Mouse (Mus musculus) cerebellum, adult 18-20 months (tissue): ENCODE data around the gene Apobec2.

ENCODE experiments used
- DNase-seq, 2 experiments: peaks; one replicate each; pipeline ENCODE4 v3.0.0; 2021

The Apobec2 gene

DNA sequence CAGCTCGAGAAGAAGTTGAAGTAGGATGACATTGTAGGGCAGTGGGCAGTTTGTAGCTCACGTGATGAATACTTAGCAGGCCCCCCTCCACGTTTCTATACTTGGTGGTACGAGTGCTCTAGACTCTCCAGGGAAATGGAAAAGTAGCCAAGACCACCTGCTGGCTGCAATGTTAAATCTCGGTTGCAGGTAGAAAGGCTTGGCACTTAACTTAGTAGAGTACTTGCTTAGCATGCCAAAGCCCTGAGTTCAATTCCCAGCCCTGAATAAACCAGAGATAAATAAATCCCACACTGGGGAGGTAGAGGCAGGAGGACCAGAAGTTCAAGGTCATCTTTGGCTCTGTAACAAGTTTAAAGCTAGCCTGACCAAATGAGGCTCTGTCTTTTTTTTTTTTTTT lies 1.7 kb upstream of the Apobec2 start:
- no peak for DNase-seq

DNA sequence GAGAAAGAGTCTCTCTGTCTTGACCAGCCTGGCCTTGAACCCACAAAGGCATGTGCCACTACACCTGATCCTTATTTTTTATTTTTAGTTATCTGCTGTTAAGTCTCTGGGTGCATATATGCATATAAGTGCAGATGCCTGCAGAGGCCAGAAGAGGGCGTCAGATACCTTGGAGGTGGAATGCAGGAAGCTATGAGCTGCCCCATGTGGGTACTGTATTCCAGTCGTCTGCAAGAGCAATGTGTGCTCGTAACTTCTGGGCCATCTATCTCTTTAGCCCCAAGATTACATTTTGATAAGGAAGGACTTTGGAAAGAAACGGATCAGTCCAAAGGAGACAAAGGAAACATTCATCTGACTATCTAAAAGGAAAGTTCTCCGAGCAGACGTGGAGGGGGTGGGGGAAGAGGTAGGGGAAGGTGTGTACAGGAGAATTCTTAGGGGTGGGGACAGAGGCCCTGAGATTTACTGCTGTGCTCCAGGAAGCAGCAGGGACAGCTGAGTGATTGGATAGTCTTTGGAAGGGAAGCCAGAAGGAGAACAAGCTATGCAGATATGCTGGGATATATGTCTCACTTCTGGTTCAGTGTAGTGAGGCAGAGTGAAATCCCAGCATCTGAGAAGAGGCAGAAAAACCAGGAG lies 1.1 kb upstream of the Apobec2 start:
- DNase-seq, result no peak

DNA sequence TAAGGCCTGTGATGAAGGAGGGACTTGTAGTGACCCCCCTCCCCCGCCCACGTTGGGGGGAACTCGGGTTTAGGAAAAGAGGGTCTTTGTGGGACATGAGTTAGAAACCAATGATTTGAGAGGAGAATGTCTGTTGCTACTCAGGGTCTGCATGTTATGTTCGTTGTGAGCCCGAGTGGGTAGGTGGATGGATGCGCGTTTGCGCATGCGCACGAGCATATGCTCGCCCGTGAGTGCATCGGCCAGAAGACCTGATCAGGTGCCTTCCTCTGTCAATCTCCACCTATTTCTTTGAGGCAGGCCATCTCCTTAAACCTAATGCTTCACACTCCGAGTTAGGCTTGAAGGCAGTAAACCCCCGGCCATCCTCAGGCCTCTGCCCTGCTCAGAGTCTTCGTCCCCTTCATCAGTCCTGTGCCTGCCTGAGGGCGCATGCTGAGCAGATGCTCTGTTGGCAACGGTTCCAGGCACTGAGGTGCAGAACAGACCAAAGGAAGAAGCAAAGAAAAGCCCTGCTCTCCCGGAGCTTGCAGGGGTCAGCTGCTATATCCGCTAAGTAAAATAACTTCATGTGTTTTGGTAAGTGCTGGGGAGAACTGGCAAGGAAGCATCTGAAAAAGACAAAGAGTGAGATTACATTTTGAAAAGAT lies 401 bp upstream of the Apobec2 start:
- DNase-seq, result no peak

DNA sequence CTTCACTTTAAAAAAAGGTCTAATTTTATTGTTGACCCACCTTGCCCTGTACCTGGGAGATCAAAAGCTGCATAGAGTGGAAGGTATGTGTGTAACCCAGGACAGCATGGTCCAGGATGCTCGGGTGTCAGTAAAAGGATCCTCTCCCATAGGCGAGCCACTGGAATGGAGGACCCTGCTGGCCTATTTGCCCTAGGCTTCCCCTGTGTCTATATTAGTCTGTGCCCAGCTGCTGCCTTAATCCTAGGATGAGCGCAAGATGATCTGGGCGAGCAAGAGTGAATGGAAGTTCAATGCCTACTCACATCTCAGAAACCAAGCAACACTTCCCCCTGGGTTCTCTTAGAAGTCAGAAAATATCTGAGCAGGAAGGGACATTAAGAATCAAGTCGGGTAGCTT lies 1.7 kb downstream of the Apobec2 start:
- DNase-seq, result no peak

DNA sequence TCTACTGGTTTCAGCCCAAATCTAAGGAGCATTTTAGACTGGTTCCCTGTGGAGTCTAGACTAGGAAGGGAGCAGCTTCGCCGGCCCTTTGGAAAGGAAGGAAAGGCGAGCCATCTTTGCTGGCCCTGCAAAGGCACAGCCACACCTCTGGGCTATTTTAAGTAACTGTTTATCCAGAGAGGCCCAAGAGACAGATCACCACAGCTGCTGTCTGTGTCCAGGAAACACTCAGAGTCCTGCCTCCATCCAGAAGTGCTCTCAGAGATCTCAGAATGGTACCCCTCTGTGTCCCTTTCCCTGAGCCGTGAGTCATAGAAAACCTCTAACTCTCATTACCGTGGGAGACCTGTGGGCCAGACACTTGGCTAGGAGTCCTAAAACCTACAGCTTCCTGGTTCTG lies 2.3 kb downstream of the Apobec2 start:
- DNase-seq, result no peak

DNA sequence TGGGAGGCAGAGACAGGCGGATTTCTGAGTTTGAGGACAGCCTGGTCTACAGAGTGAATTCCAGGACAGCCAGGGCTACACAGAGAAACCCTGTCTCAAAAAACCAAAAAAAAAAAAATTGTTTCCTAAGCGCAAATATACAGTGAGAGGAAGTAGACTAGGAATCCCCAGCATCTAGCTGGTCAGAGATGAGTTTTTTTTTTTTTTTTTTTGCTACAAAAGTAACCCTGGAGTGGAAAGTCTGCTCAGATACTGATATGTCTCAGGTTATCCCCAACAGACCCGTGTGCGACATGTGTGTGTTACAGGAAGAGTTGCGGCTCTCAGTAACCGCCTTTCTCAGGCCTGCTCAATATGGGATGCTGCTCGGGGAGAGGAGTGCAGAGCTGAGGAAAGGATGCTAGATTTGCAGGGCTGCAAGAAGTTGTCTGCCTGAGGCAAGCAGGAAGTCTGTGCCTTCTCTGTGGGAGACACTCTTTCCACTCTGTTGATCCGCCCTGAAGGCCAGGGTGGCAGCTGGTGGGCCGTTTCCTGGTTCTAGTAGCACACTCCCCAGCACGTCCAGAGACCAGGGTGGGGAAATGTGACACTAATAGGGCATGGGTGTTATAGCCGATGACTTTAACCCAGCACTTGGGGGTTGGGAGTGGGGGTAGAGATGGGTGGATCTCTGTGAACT lies 4.7 kb downstream of the Apobec2 start:
- DNase-seq, result no peak

DNA sequence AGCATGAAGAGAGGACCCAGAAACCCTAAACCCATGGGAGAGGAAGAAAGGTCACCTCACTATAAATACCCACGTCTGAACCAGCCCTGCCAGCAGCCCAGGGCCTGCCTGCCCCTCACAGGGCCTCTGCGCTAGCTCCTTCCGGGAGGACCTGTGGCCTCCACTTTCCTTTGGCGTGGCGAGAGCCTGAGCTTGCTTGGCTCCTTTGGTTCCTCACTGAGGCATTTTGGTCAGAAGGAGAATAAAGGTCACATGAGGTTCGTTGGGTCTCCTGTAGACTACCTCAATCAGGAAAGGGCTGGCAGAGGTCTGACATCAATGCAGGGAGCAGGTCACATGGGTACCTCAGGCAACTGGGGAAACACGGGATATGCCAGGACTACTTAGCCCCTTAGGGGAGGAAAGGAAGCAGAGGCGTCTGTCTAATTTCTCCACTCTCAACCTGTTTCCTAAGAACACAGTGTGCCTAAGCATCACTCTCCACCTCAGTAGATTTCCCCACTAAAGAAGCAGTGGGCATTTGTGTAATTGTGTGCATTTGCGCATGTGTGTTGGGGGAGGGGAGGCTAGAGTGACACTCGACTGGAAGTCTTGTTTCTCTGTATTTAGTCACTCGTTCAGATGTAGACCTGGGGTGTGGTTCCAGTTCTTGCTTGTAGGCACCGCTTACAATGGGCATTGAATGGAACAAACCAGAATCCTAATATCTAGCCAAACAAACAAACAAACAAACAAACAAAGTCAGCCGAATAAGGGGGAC lies 5.6 kb downstream of the Apobec2 start:
- no peak for DNase-seq

DNA sequence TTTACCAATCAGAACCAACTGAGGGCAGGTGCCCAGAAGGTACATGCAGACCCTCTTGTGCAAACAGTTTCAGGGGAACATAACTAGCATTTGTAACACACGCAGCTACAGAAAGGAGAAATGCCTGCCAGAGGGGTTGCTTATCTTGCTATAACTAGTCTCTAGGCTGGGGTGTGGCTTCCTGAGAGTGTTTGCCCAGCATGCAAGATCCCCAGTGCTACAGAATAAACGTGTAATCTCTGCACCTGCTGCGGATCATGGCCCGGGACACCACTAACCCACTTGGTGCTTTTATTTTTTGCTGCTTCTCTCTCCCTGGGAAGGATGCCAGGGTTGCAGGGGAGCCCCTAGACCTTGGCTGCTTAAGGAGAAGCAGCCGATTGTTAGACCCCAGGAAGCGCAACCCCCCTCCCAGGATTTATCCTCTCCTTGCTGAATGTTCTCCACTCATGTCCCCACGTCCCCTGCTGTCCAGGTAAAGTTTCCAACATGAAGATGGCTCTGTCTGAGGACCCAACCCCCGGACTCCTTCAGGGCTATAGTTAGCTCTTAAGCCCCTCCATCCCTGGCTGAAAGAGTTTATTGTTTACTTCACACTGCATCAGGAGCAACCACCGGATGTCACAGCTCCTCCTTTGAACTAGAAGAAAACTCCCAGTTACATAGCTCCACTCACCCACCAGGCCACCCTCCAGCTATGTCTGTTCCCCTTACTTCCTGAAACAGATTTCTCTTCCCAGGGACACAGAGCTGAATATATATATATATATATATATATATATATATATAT lies 6.7 kb downstream of the Apobec2 start:
- DNase-seq, result no peak

DNA sequence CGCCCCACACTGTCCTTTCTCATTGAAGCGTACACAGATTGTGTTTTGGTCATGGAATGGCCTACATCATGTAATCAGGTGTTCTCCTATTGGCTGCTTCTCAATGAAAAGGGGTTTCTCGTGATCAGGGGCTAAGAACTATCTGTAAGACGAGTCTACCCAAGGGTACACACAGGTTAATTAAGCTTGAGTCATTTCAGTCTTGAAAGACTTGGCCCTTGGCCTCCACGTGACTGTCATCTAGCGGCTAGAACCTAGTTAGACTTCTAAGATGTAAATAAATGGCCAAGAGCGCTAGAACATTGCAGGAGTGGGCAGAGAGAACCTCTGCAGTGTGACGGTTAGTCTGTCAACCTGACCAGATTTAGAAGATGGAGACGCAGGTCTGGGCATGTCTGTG lies 8.5 kb downstream of the Apobec2 start:
- no peak for DNase-seq

DNA sequence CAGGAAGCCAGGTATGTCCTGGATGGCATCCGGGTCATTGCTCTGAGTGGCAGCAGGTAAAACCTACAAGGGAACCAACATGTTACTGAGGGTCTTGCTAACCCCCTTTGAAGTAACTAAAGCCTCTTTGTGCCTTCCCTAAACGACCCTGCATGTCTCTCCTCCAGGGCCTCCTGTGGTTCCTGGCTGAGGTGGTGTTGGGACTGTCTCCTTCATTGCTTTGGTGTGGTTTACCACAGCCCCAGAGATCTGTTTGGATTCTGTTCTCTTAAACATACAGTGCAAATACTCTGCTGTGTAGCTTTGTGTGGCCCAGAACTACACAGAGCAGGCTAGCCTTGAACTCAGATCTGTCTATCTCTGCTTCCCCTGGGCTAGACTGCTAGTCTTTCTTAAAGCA lies 13.2 kb downstream of the Apobec2 start:
- no peak for DNase-seq

DNA sequence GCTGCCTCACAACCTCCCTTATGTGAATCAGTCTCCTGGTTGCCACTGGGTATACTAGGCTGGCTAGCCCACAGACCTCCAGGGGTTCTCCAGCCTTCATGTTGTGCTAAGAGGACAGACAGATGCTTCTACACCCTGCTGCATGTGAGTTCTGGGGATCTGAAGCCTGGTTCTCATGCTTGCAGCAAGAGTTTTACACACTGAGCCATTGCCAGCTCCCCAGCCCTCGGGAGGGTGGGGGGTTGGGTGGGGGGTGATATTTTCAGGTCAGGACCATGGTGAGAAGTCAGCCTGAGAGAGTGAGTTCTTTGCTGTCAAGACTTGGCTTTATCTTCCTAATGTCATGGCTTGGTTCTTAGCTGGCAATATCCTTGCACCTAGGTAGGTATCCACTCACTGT lies 13.9 kb downstream of the Apobec2 start:
- DNase-seq, result no peak

DNA sequence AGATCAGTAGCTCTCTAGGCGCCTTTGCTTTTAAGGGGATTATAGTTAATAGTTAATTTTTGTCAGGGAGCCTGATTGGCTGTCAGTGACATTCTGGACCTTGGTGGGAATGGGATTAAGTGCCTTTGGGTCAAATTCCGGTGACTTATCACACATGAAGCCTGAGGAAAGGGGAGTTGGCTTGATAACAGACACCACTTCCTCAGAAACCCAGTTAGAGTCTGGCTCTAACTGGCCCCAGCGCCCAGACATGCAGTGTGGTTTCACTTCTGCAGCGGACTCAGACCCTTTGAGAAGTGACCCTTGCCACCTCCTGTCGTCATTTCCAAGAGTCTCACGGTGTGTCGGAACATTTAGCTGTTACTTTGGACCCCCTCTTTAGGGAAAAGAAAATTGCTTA lies 14.6 kb downstream of the Apobec2 start:
- DNase-seq, result no peak

DNA sequence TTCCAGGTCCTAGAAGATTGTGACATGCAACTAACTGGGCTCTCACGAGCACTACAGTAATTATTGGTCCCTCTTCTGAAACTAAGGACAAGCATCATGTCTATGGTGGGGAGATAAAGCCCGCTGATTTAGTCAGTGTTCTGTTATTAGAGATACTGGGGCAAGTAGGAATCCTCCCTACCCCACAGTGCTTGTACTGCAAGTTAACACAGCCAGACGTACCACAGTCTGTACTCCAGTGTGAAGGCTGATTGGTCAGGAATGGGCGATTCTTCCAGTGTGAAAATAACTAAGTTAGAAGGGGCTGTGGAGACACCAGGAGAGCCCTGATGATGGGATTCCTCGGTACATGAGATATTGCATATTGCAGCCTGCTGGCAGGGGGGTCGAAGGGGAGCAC lies 15.2 kb downstream of the Apobec2 start:
- no peak for DNase-seq

DNA sequence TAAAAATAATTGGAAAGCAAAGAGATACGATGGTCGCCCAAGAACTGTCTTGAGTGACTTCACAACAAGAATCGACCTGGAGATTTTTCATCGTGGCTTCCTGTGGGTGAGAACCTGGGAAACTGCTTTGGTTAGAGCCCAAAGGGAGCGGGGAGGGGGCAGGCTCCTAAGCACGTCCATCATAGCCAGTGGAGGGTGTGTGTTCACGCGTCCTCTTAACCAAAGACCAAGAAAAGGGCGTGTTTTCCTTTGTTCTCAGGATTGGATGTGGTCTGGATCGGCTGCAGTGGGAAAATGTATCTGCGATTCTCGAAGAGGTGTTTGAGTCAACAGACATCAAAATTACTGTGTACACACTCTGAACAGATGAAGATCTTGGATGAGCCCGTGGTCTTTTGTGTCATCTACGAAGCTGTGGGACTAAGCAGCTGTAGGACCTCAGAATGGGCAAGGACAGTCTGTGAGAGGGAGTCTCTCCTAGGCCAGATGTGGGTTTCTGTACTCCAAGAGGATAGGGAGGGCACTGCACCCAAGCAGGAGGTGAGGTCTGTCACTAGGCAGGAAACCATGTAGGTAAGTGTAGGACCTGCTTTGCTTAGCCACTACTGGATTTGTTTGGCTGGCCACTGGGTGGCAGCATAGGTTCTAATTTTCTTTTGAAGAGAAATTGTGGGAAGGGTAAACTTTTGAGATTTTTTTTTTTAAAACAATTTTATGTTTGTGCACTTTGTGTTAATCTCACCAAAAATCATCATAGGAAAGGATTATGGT lies 16.1 kb downstream of the Apobec2 start:
- DNase-seq, result peak; percentile 58 to 63

DNA sequence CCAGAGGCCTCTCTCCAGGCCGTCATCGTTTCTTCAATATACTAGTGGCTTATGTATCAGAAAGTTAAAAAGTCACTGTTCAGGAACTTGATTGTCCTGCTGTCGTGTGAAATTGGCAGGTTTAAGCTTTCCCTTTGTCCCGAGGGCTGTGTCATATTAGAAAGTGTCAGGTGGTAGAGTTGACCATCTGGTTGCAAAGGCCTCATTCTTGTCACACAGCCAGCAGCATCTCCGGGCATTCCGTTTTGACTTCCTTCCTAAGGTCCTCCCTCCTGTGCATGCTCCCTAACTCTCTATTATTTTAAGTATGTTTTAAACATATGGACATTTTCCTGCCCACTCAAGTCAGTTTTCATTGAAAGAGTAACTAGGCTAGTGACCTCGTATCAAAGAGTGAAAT lies 16.7 kb downstream of the Apobec2 start:
- DNase-seq, result peak; percentile 69 to 73

DNA sequence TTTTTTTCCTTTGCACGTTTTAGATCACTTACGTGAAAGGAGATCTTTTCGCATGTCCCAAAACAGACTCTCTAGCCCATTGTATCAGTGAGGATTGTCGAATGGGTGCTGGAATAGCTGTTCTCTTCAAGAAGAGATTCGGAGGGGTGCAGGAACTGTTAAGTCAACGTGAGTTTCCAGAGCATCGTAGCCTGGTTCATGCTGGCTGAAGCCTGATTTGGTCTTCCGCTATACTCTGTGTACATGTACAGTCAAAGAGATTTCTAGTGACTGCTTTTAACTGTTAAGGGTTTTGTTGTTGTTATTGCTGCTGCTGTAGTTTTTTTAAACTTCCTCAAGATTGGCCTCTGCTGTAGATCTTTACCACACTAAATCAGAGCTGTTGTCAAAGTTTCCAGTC lies 21.5 kb downstream of the Apobec2 start:
- no peak for DNase-seq

DNA sequence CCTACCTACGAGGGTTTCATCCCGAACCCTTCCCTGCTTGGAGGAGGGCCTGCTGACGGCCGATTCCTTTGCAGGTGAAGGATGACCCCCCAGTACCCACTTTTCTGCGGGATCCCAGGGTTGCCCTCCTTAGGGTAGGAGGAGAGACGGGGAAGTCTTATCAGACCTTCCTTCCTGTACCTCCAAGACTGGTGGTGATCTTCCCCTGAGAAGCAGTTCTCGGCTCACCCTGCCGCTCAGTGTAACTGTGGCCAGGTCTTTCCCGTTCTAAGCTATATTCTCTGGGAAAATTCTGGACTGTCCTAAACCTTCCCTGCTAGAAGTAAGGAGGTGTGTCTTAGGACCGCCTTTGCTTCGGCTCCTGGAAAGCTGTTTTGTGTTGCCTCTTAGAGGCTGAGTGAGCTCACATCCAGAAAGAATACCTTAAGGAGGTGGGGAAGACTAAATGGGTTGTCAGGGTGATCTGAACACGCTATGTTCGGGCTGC lies 22.4 kb downstream of the Apobec2 start:
- DNase-seq, result no peak

DNA sequence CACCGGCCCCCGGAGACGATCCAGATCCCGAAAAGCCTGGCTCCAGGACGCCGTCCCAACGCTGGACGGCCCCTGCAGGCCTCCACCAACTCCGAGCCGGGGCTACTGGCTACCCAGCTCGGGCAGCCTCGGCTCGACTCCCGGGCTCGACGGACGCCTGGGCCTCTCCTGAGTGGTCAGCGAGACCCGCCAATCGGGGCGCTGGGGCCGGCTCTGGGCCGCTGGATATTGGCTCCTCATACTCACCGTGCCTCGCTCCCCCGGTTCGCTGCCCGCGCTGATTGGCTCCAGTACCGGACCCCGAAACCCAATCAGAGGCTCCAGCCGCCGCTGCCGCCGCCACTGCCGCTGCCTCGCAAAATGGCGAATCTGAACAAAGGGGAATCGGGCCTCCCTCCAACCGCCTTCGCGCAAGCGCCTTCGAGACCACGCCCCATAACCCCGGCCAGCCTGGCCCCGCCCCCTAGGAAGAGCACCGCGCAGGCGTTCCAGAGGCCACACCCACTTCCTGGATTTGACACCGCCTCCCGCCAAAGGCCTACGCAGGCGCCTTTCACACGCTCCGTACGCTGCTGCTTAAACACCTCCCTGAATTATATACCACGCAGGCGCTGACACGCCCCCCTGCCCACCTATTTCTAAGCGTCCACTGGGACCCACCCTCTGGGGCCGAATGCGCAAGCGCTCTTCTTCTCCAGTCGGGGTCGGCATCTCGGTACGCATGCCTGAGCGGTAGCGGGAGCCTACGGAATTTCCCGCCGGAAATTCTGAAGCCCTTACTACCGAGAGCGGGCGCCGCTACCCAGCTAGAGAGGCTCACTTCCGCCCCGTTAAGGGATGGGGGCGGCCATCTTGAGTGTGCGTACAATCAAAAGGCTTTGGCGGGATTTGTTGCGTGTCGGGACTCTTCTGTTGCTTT lies 23.1 kb downstream of the Apobec2 start, which contains the start of the genes Nfya and Oard1:
Nfya (minus strand) TSS at position 527 of the 919 bp plus-strand sequence.
Oard1 (plus strand) TSS at position 635 of the 919 bp plus-strand sequence.
- peak; percentile 100 for DNase-seq

DNA sequence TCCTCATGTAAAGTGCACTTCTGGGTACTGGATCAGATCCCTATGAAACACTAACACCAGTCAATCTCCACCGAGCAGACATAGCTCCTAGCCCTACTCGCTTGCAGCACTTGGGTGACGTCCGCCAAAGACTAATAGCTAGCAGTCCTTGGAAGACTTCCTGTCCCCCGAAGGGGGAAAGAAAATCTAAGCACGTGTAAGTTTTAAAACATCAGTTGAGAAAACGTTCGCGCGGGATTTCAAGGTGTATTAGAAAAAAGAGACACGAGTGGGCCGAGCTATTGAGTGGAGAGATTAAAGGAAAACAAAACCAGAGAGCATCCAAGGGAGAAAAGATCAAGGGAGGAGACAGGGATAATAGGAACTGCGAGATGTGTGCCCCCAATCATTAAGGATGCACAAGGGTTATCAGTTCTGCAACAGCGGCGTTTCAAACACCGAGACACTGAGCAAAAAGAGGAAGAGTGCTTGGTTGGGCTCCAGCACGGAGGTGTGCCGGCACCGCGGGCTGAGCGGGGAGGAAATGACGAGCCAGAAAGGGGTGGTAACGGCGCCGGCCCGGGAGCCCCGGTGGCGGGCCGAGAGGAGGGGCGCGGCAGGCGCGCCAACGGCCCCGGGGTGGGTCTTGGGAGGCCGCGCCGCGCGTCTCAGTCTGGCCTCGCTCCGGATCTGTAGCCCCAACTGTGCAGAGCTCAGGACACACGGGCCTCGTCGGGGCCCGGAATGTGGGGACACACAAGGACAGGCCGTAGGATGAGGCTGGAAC lies 24.0 kb downstream of the Apobec2 start:
- peak; percentile 78 to 82 for DNase-seq
